Mouse (Mus musculus) heart, adult 2 months (tissue): ENCODE data around the gene Nrl. TPM values are rescaled to one million over a fixed set of nuclear protein-coding genes. Genes with fewer than 3 reads are reported as not detected.

Experiments
- DNase-seq, 2 experiments: peaks; one replicate each; pipeline ENCODE4 v3.0.0; 2021
- H3K27ac ChIP-seq: fragments of 200-600 bp; 2 replicates; pipeline ENCODE4 v1.8.1; 2022
- H3K27me3 ChIP-seq: fragments of 200-500 bp; 2 replicates; pipeline ENCODE4 v1.6.1; 2012; ENCODE audit warnings: mild to moderate bottlenecking, low read length, inconsistent platforms, mixed read lengths; ENCODE audit not compliant: control insufficient read depth, insufficient read depth
- H3K36me3 ChIP-seq: fragments of 200-500 bp; 2 replicates; pipeline ENCODE4 v1.6.1; 2012; ENCODE audit warnings: low read length, inconsistent platforms; ENCODE audit not compliant: control insufficient read depth, insufficient read depth
- H3K4me1 ChIP-seq: fragments of 200-500 bp; 2 replicates; pipeline ENCODE4 v1.6.1; 2011; ENCODE audit warnings: low read length; ENCODE audit not compliant: control insufficient read depth, insufficient read depth
- H3K4me3 ChIP-seq: fragments of 200-600 bp; 2 replicates; pipeline ENCODE4 v1.8.1; 2022
- H3K79me2 ChIP-seq: fragments of 200-500 bp; replicated peaks from 2 replicates; pipeline ENCODE4 v1.6.1; 2012; ENCODE audit warnings: mild to moderate bottlenecking, inconsistent platforms, low read length, moderate library complexity, mixed read lengths; ENCODE audit not compliant: control insufficient read depth, insufficient read depth
- H3K9ac ChIP-seq: fragments of 200-500 bp; 2 replicates; pipeline ENCODE4 v1.6.1; 2012; ENCODE audit warnings: low read depth, mild to moderate bottlenecking, control low read depth, inconsistent platforms, low read length, mixed read lengths
- CTCF ChIP-seq: fragments of 200-600 bp; IDR thresholded peaks from 2 replicates; pipeline ENCODE4 v1.8.1; 2022; ENCODE audit warnings: antibody characterized with exemption, mild to moderate bottlenecking, moderate library complexity
- EP300 ChIP-seq: fragments of 200-500 bp; IDR thresholded peaks from 2 replicates; pipeline ENCODE4 v1.6.1; 2011; ENCODE audit warnings: low read depth, low read length, control low read depth; ENCODE audit not compliant: insufficient read depth
- POLR2A ChIP-seq: fragments of 200-500 bp; IDR thresholded peaks from 2 replicates; pipeline ENCODE4 v1.6.1; 2011; ENCODE audit warnings: mild to moderate bottlenecking, low read depth, low read length, control low read depth; ENCODE audit not compliant: insufficient read depth
- WGBS: fragments of 180-500 bp; shearing (Covaris S2); methylation state at CpG from one replicate; pipeline ENCODE4 v1.1.7; 2018; 5-methylcytosine and 5-hydroxymethylcytosine counted together
- intact Hi-C: fragments of 180-260 bp; cut with DNase I; formaldehyde crosslinking; loops from one replicate; pipeline ENCODE4 v1.15.1; 2025
- polyA plus RNA-seq: library from polyadenylated mRNA; depleted of rRNA; stranded (reverse); fragments of >200 nt; gene quantifications from 2 replicates; pipeline ENCODE4 v1.2.3, GENCODE M21; 2012
- total RNA-seq, 2 experiments: library from RNA; stranded (reverse); gene quantifications; 2 replicates each; pipeline ENCODE4 v1.2.3; 2021

The Nrl gene
- total and polyA plus RNA-seq, 3 experiments: not detected

DNA sequence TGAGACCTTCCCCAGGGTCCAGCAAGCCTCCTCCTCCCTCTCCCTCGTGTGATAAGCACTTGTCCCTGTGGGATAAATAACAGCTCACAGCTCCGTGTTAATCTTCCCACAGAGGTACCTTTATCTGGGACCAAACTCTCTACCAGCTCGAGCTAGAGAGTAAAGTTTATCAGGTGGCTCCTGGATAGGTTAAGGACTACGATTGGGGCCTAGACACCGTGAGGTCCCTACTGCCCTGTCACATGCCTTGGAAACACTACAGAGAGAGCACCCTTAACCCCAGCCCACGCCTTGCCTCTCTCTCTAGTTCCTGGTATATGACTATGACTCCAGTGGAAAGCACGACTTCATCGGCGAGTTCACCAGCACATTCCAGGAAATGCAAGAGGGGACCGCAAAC is 10.9 kb downstream of the Nrl start:
- H3K4me3 ChIP-seq: no peak overlapping the region
- TF ChIP-seq EP300: no peak
- no peak for TF ChIP-seq CTCF
- no peak for TF ChIP-seq POLR2A
- H3K79me2 ChIP-seq: no peaks in the 10 kb centered on the region
- intact Hi-C loops: no loop called here
- no peaks in the 10 kb centered on the region; the same call in 1 of the 2 replicates for H3K27me3 ChIP-seq
- H3K36me3 ChIP-seq: no peaks in the 10 kb centered on the region
- H3K9ac ChIP-seq: no peak overlapping the region
- WGBS: 38% methylated on average over 10 of the region's 10 CpGs
- no peak overlapping the region for H3K27ac ChIP-seq
- no peaks in the 10 kb centered on the region for H3K4me1 ChIP-seq
- no peak for DNase-seq

DNA sequence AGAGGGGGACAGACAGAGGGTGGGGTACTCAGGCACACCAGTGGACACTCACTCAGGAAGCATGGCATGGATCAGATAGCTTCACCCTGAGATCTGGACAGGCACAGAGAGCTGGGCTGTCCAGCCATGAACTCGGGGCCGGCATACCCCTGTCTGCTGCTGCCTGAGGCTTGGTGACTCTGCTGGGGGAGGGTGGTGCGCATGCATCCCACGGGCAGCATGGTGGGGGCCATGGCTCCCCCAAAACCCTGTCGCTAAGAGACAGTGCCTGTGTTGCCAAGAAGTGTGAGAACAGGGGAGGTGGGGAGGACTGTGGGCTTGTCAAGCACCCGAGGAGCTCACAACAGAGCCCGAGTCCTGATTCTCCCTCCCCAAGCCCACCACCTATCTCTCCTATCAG is 13.7 kb downstream of the Nrl start:
- H3K9ac ChIP-seq: no peak overlapping the region
- WGBS: 45% methylated on average over 7 of the region's 7 CpGs
- DNase-seq: no peak
- no peaks in the 10 kb centered on the region for H3K36me3 ChIP-seq
- H3K79me2 ChIP-seq: no peaks in the 10 kb centered on the region
- intact Hi-C loops: no loop called here
- H3K27me3 ChIP-seq: no peaks in the 10 kb centered on the region; the same call in 1 of the 2 replicates
- H3K4me1 ChIP-seq: no peaks in the 10 kb centered on the region
- no peak overlapping the region for H3K4me3 ChIP-seq
- TF ChIP-seq CTCF (no peak), POLR2A (no peak)
- H3K27ac ChIP-seq: no peak overlapping the region

DNA sequence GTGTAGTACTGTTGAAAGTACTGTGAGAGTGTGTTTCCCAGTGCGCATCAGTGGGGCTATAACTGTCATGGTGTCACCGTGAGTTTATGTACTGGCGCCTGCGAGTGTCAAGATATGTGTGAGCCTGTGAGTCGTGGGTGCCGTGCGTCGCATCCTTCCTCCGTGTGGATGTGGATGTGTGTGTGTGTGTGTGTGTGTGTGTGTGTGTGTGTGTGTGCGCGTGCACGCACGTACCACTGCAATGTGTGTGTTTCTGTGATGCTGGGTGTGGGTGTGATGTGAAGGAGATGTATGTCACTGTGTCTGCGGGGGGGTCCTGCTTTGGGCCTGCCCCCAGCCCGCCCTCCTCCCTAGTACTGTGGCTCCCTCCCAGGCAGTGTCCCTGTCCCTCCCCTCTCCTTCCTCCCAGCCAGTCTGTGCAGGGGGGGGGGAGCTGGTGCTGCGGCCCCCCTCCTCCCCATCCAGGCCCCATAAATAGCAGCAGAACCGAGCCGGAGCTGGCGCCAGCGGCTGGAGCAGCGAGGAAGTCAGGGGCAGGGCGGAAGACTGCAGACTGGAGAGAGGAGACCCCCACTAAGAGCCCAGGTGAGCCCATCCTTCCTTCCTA is 14.6 kb downstream of the Nrl start, which contains the start of gene Cpne6:
TSS of gene Cpne6 (plus strand) at position 321 of the 607 bp plus-strand sequence.
- Histone ChIP-seq H3K79me2 (no peaks in the 10 kb centered on the region), H3K9ac (no peak within 1 kb of the TSS), H3K27me3 (no peaks in the 10 kb centered on the region; the same call in 1 of the 2 replicates), H3K4me3 (no peak within 1 kb of the TSS), H3K27ac (no peak within 1 kb of the TSS), H3K4me1 (no peaks in the 10 kb centered on the region), H3K36me3 (no peaks in the 10 kb centered on the region)
- intact Hi-C loops: no loop called here
- 41% methylated on average over 18 of the region's 22 CpGs for WGBS
- TF ChIP-seq EP300 (no peak), CTCF (no peak), POLR2A (no peak)
- no peak for DNase-seq

DNA sequence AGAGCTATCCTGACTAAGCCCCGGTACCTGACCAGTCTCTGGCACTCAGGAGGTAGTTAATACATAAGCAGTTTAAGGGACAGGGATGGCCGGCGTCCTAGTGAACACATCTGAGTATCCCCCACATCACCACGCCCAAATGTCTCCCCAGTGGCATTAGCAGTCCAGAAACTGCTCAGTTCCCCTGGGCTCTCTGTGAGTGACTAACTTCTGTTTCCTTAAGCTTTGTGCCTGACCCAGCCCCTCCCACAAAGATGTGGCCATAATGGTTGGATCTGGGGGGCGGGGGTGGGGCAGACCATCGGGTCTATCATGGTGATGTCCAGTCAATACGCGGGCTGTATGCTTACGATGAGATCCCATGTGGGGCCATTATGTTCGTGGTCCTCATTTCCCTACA is 15.2 kb downstream of the Nrl start:
- Histone ChIP-seq H3K4me3 (no peak overlapping the region), H3K36me3 (no peaks in the 10 kb centered on the region), H3K9ac (no peak overlapping the region), H3K79me2 (no peaks in the 10 kb centered on the region), H3K27me3 (no peaks in the 10 kb centered on the region; the same call in 1 of the 2 replicates), H3K4me1 (no peaks in the 10 kb centered on the region), H3K27ac (no peak overlapping the region)
- DNase-seq: no peak
- intact Hi-C loops: no loop called here
- TF ChIP-seq EP300 (no peak), POLR2A (no peak), CTCF (no peak)
- WGBS: 69% methylated on average over 10 of the region's 10 CpGs

DNA sequence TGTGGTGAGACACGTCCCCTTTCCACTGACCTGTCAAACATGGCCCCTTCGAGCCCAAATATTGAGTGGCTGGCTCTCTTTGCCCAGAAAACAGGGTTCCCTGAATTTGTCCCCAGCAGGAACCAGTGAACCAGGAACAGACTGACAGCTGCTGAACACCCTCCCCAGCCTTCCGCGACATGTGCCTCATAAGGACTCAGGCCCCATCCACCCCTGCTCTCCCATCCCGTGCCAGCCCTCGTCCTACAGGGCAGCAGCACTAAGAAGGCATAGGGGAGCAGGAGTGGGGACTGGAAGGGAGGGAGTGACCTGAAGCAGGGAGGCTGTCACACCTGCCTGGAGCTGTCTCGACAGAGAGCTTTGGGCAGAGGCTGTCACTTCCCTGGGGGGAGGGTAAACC is 17.0 kb downstream of the Nrl start:
- DNase-seq: no peak
- no peak for TF ChIP-seq CTCF
- TF ChIP-seq EP300: no peak
- TF ChIP-seq POLR2A: no peak
- no peak overlapping the region for H3K9ac ChIP-seq
- no peaks in the 10 kb centered on the region for H3K79me2 ChIP-seq
- no peak overlapping the region for H3K27ac ChIP-seq
- WGBS: 57% methylated on average over 7 of the region's 7 CpGs
- H3K27me3 ChIP-seq: no peaks in the 10 kb centered on the region; the same call in 1 of the 2 replicates
- H3K4me1 ChIP-seq: no peaks in the 10 kb centered on the region
- no peaks in the 10 kb centered on the region for H3K36me3 ChIP-seq
- H3K4me3 ChIP-seq: no peak overlapping the region
- intact Hi-C loops: no loop called here

DNA sequence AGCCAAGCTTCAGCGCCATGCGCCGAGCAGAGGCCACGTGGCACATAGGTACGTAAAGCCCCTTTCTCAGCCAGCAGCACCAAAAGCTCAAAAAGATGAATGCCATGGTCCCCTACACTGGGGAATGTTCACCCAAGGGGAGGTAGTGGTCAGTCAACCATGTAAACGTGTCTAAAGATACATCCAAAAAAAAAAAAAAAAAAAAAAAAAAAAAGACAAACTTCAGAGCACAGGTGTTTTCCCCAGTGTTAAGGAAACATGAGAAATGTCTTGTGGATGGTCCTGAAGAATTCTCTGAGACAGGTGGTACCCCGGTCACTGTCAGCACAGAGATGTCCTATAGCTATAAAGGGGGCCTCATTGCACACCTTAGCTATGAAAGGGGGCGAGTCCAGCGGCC is 19.2 kb downstream of the Nrl start:
- TF ChIP-seq EP300: no peak
- TF ChIP-seq POLR2A: no peak
- TF ChIP-seq CTCF: no peak
- Histone ChIP-seq H3K79me2 (no peaks in the 10 kb centered on the region), H3K27me3 (no peaks in the 10 kb centered on the region), H3K36me3 (no peaks in the 10 kb centered on the region), H3K27ac (no peak overlapping the region), H3K4me1 (no peaks in the 10 kb centered on the region), H3K4me3 (no peak overlapping the region), H3K9ac (no peak overlapping the region)
- 88% methylated on average over 9 of the region's 9 CpGs for WGBS
- intact Hi-C loops: no loop called here
- no peak for DNase-seq
